Mouse (Mus musculus) hindbrain, embryonic 16.5 days (tissue): Measurements from ENCODE around the gene Ilvbl. TPM values are rescaled to one million over a fixed set of nuclear protein-coding genes. Genes with fewer than 3 reads are reported as not detected.
"Not testable (repeated sequence)": the region's sequence is repeated elsewhere in the genome, so short reads cannot be mapped to it uniquely, and the experiment has no call there.

Source experiments
- ATAC-seq: fragments of 200-750 bp; cut with Nextera tagmentation; 2 replicates; pipeline ENCODE4 v1.8.0; 2017; ENCODE audit warnings: moderate TSS enrichment, moderate library complexity
- H3K27ac ChIP-seq: fragments of 300-500 bp; sonication (generic); 2 replicates; pipeline ENCODE4 v1.5.1; 2014; ENCODE audit warnings: low read depth, mild to moderate bottlenecking, control low read depth, low read length, moderate library complexity
- H3K27me3 ChIP-seq: fragments of 300-500 bp; sonication (generic); replicated peaks from 2 replicates; pipeline ENCODE4 v1.6.1; 2014; ENCODE audit warnings: low read length; ENCODE audit not compliant: control insufficient read depth, insufficient read depth
- H3K36me3 ChIP-seq: fragments of 300-500 bp; sonication (generic); 2 replicates; pipeline ENCODE4 v1.6.1; 2014; ENCODE audit warnings: mild to moderate bottlenecking, low read length, moderate library complexity, mixed read lengths; ENCODE audit not compliant: control insufficient read depth, insufficient read depth
- H3K4me1 ChIP-seq: fragments of 300-500 bp; sonication (generic); 2 replicates; pipeline ENCODE4 v1.6.1; 2014; ENCODE audit warnings: low read depth, low read length; ENCODE audit not compliant: control insufficient read depth, insufficient read depth
- H3K4me2 ChIP-seq: fragments of 300-500 bp; sonication (generic); 2 replicates; pipeline ENCODE4 v1.6.1; 2014; ENCODE audit warnings: mild to moderate bottlenecking, low read length, control low read depth, moderate library complexity
- H3K4me3 ChIP-seq: fragments of 300-500 bp; sonication (generic); 2 replicates; pipeline ENCODE4 v1.5.1; 2014; ENCODE audit warnings: mild to moderate bottlenecking, low read length, control low read depth, moderate library complexity
- H3K9ac ChIP-seq: fragments of 300-500 bp; sonication (generic); 2 replicates; pipeline ENCODE4 v1.6.1; 2014; ENCODE audit warnings: low read depth, mild to moderate bottlenecking, control low read depth, low read length, moderate library complexity
- H3K9me3 ChIP-seq: fragments of 300-500 bp; sonication (generic); 2 replicates; pipeline ENCODE4 v1.6.1; 2014; ENCODE audit warnings: mild to moderate bottlenecking, low read length, moderate library complexity; ENCODE audit not compliant: control insufficient read depth
- WGBS: fragments of 180-500 bp; shearing (Covaris S2); extraction: QIAGEN DNeasy Blood & Tissue Kit; methylation state at CpG from one replicate; pipeline ENCODE4 v1.1.7; 2014; 5-methylcytosine and 5-hydroxymethylcytosine counted together
- polyA plus RNA-seq: library from polyadenylated mRNA; unstranded; fragments of >200 nt; fragmentation: Nextera tagmentation; extraction: Ambion mirVana; gene quantifications from 2 replicates; pipeline ENCODE4 v1.2.1, GENCODE M21; 2015

Gene Ilvbl
- 76.5 and 79.8 TPM in 2 replicates for polyA plus RNA-seq

- Histone ChIP-seq H3K4me3 (peak within 1 kb of the TSS; percentile 71), H3K4me2 (peak within 1 kb of the TSS; percentile 88), H3K9me3 (no peaks in the 10 kb centered on the region), H3K27me3 (no peaks in the 10 kb centered on the region), H3K36me3 (peaks cover 9% of the 10 kb centered on the region), H3K4me1 (peaks cover 10% of the 10 kb centered on the region), H3K27ac (peak within 1 kb of the TSS; percentile 89), H3K9ac (peak within 1 kb of the TSS; percentile 75)
- WGBS: under 1% methylated on average over 50 of the region's 51 CpGs
- ATAC-seq: peak; percentile 93
These were observed at the start of gene Ilvbl for GRCm38 (mm10) chr10:78574250-78575104. TSS of gene Ilvbl (plus strand) at chr10:78574346.

DNA sequence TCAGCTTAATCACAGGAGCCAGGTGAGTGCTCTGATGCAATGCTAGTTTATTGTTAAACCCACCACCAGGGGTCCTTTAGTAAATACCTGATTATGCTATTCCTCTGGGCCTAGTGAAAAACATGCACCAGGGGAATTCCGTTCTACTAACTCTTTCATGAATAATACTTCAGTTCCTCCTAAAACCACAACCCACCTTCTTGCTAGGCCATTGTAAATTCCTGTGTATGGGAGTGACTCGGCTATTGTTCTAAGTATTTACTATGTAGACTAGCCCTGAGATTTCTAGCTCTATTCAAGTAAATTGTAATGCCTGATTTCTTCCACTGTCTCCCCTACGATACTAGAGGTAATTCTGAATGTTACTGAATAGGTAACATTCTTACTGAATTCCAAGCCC, 49.1 kb upstream of the Ilvbl start:
- 55% methylated on average over 3 of the region's 3 CpGs for WGBS
- ATAC-seq, H3K9ac ChIP-seq, H3K27ac ChIP-seq, H3K4me3 ChIP-seq, H3K4me1 ChIP-seq, H3K4me2 ChIP-seq, H3K27me3 ChIP-seq, H3K36me3 ChIP-seq, H3K9me3 ChIP-seq: not testable (repeated sequence)

GRCm38 (mm10) chr10:78525511-78525910, 48.6 kb upstream of the Ilvbl start:
- ATAC-seq: no peak
- no peaks in the 10 kb centered on the region for H3K36me3 ChIP-seq
- no peak overlapping the region for H3K27ac ChIP-seq
- H3K9ac ChIP-seq: no peak overlapping the region
- no peak overlapping the region for H3K4me3 ChIP-seq
- H3K4me2 ChIP-seq: no peak overlapping the region
- no peaks in the 10 kb centered on the region for H3K4me1 ChIP-seq
- H3K9me3 ChIP-seq: no peaks in the 10 kb centered on the region
- H3K27me3 ChIP-seq: no peaks in the 10 kb centered on the region
- WGBS: 52% methylated on average over 4 of the region's 4 CpGs

- WGBS: 60% methylated on average over 2 of the region's 2 CpGs
These were observed 33.2 kb upstream of the Ilvbl start for GRCm38 (mm10) chr10:78540943-78541342.

GRCm38 (mm10) chr10:78565070-78565469, 9.1 kb upstream of the Ilvbl start:
- H3K27me3 ChIP-seq: no peaks in the 10 kb centered on the region
- H3K9me3 ChIP-seq: no peaks in the 10 kb centered on the region
- no peaks in the 10 kb centered on the region for H3K36me3 ChIP-seq
- ATAC-seq: no peak
- WGBS: 85% methylated on average over 1 of the region's 1 CpGs
- no peaks in the 10 kb centered on the region for H3K4me1 ChIP-seq
- H3K9ac ChIP-seq: no peak overlapping the region
- H3K4me2 ChIP-seq: no peak overlapping the region
- H3K4me3 ChIP-seq: no peak overlapping the region
- no peak overlapping the region for H3K27ac ChIP-seq

More at GRCm38 (mm10) chr10:78540943-78541342, 33.2 kb upstream of the Ilvbl start:
- Histone ChIP-seq H3K4me1 (no peaks in the 10 kb centered on the region), H3K4me3 (no peak overlapping the region), H3K4me2 (no peak overlapping the region), H3K27me3 (no peaks in the 10 kb centered on the region), H3K27ac (no peak overlapping the region), H3K9ac (no peak overlapping the region), H3K36me3 (no peaks in the 10 kb centered on the region), H3K9me3 (no peaks in the 10 kb centered on the region)
- ATAC-seq: no peak

- Histone ChIP-seq H3K27me3 (no peaks in the 10 kb centered on the region), H3K27ac (no peak overlapping the region), H3K4me2 (no peak overlapping the region), H3K4me3 (no peak overlapping the region), H3K4me1 (no peaks in the 10 kb centered on the region), H3K36me3 (no peaks in the 10 kb centered on the region), H3K9me3 (no peaks in the 10 kb centered on the region), H3K9ac (no peak overlapping the region)
- no peak for ATAC-seq
- WGBS: 80% methylated on average over 3 of the region's 3 CpGs
These were observed 5.0 kb upstream of the Ilvbl start for GRCm38 (mm10) chr10:78569191-78569590.

- no peaks in the 10 kb centered on the region for H3K4me1 ChIP-seq
- no peak overlapping the region for H3K4me3 ChIP-seq
- H3K9ac ChIP-seq: no peak overlapping the region
- H3K36me3 ChIP-seq: no peaks in the 10 kb centered on the region
- no peak for ATAC-seq
- H3K9me3 ChIP-seq: no peaks in the 10 kb centered on the region
- no peak overlapping the region for H3K27ac ChIP-seq
- WGBS: 60% methylated on average over 3 of the region's 3 CpGs
- H3K4me2 ChIP-seq: no peak overlapping the region
- H3K27me3 ChIP-seq: no peaks in the 10 kb centered on the region
These were observed 4.5 kb upstream of the Ilvbl start for GRCm38 (mm10) chr10:78569686-78570085.

DNA sequence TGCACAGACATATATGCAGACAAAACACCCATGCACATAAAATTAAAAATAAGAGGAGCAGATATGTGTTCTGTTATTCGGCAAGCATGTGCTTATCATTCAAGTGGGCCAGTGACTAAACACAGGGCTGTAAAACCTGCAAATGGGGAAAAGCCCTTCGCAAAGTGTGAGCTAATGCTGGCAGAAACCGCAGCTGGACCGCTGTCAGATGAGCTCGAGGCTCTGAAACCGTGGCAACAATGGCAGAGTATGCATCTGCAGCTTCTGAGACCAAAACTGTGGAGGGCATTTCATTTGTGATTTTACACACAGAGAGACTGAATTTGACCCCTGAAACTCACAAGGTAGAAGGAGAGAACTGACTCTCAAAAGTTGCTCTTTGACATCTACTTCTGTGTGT, 3.7 kb upstream of the Ilvbl start:
- 65% methylated on average over 6 of the region's 6 CpGs for WGBS
- no peaks in the 10 kb centered on the region for H3K9me3 ChIP-seq
- no peak overlapping the region for H3K4me3 ChIP-seq
- H3K4me1 ChIP-seq: peaks cover 4% of the 10 kb centered on the region
- H3K27ac ChIP-seq: no peak overlapping the region
- no peak overlapping the region for H3K4me2 ChIP-seq
- no peak for ATAC-seq
- H3K36me3 ChIP-seq: no peaks in the 10 kb centered on the region
- H3K27me3 ChIP-seq: no peaks in the 10 kb centered on the region
- H3K9ac ChIP-seq: no peak overlapping the region

DNA sequence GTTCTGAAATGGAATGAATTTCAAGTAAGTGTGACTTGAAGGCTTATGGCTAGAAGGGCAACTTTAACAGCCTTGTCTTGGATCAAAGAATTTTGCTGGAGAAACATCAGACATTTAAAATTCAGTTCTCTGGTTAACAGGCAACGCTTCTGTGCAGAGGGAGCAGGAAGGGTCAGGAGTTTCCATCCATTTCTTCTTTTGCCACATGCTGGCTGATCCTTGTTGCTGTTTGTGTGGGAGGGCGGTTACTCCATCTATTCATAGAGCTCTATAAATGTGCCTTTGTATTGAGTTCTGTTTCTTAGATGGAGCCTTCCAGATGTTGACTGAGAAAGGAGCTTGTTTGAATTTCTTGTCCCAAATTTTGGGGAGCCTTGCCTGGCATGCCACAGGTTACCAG, 3.2 kb upstream of the Ilvbl start:
- no peak for ATAC-seq
- Histone ChIP-seq H3K9ac (no peak overlapping the region), H3K4me3 (no peak overlapping the region), H3K9me3 (no peaks in the 10 kb centered on the region), H3K27ac (no peak overlapping the region), H3K27me3 (no peaks in the 10 kb centered on the region), H3K4me1 (peaks cover 9% of the 10 kb centered on the region), H3K4me2 (no peak overlapping the region), H3K36me3 (no peaks in the 10 kb centered on the region)
- 56% methylated on average over 2 of the region's 2 CpGs for WGBS
